Mouse (Mus musculus) naive thymus-derived CD4-positive, alpha-beta T cell, adult 2 months (primary cell): Measurements from ENCODE around the gene Olfr128.
"Not testable (repeated sequence)": the region's sequence is repeated elsewhere in the genome, so short reads cannot be mapped to it uniquely, and the experiment has no call there.

Source experiments
- DNase-seq: peaks from one replicate; pipeline ENCODE4 v3.0.0-alpha.2; 2011; ENCODE audit warnings: low read depth

The Olfr128 gene

GRCm38 (mm10) chr17:37920248-37920647 is at the start of gene Olfr128:
Olfr128 (plus strand) TSS chr17:37920548.
- DNase-seq, result no peak

GRCm38 (mm10) chr17:37873830-37874229 is 46.5 kb upstream of the Olfr128 start:
- no peak for DNase-seq

- DNase-seq, result no peak
Measured at GRCm38 (mm10) chr17:37900137-37900536, 20.2 kb upstream of the Olfr128 start, which contains the start of gene Olfr127. Olfr127 (plus strand) TSS chr17:37900437.

- DNase-seq, result not testable (repeated sequence)
Measured at GRCm38 (mm10) chr17:37906821-37907220, 13.5 kb upstream of the Olfr128 start.

DNA sequence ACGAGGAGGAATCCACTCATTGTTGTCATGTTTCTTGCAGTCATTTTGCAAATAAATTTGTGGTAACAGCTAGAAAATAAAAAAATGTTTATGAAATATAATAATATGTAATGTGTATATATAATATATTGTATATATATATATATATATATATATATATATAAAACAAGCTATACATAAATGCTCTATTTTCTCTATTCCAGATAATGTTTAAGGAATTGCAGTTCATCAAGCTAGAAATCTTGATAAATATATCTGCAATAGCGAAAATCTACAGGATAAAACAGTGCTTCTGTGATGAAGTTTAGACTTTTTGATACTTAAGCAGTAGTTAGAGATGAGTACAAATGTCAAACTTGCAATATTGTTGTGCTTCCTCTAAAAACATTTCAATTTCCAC is 32.6 kb downstream of the Olfr128 start, which contains the start of gene Olfr761:
TSS of gene Olfr761 (minus strand) at position 101 of the 400 bp plus-strand sequence.
- DNase-seq, result no peak

DNA sequence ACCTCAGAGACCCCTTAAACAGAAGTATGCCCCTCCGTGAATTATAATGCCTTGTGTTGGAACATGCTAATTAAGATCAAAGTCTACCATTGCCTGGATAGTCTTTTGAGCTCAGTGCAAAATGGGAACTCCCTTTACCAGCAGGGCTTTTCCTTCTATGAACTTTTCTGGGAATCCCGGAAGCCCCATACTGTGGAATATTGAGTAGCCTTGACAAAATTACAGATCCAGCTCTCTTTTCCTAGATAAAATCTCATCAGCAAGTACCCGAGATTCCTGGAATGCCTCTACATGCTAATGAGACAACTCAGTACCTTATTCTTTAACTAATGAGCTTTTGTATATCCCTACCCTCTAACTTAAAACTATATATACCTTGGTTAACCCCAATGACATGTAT is 53.2 kb downstream of the Olfr128 start:
- no peak for DNase-seq
